Mouse (Mus musculus) right cerebral cortex, postnatal 4 days (tissue): ENCODE data around the gene Itga3.
A peak's percentile ranks its signal among the peaks of the same experiment; 100 is the strongest.
"Not testable (repeated sequence)": the region's sequence is repeated elsewhere in the genome, so short reads cannot be mapped to it uniquely, and the experiment has no call there.

Experiments
- DNase-seq: peaks from one replicate; pipeline ENCODE4 v3.0.0-alpha.2; 2022

Itga3 gene

GRCm38 (mm10) chr11:95026090-95026542 is 50.5 kb downstream of the Itga3 start:
- no peak for DNase-seq

- no peak for DNase-seq
These were observed 51.2 kb downstream of the Itga3 start for GRCm38 (mm10) chr11:95025227-95026012.

GRCm38 (mm10) chr11:95024439-95025184 is 52.0 kb downstream of the Itga3 start:
- no peak for DNase-seq

- DNase-seq = no peak
These were observed 53.1 kb downstream of the Itga3 start for GRCm38 (mm10) chr11:95023481-95023880.

GRCm38 (mm10) chr11:95022237-95022992 is 54.2 kb downstream of the Itga3 start:
- DNase-seq = no peak

GRCm38 (mm10) chr11:95015484-95015883 is 61.1 kb downstream of the Itga3 start:
- no peak for DNase-seq

- no peak for DNase-seq
These were observed 64.1 kb downstream of the Itga3 start for GRCm38 (mm10) chr11:95012487-95012886.

GRCm38 (mm10) chr11:95012075-95012474 is 64.5 kb downstream of the Itga3 start:
- DNase-seq = no peak

- no peak for DNase-seq
These were observed 65.2 kb downstream of the Itga3 start for GRCm38 (mm10) chr11:95011416-95011815.

- DNase-seq = not testable (repeated sequence)
These were observed 65.7 kb downstream of the Itga3 start for GRCm38 (mm10) chr11:95010841-95011403.

- peak; percentile 73 for DNase-seq
These were observed 66.4 kb downstream of the Itga3 start for GRCm38 (mm10) chr11:95010141-95010739.

- peak; percentile 85 for DNase-seq
These were observed 67.0 kb downstream of the Itga3 start, which contains the start of gene Samd14 for GRCm38 (mm10) chr11:95009629-95010014. Gene Samd14, plus strand, starts transcription at chr11:95009879.

- DNase-seq = no peak
These were observed 67.7 kb downstream of the Itga3 start for GRCm38 (mm10) chr11:95008661-95009628.

GRCm38 (mm10) chr11:95007418-95007817 is 69.2 kb downstream of the Itga3 start:
- DNase-seq = no peak

- DNase-seq = peak; percentile 83
These were observed 69.9 kb downstream of the Itga3 start for GRCm38 (mm10) chr11:95006525-95007219.

- no peak for DNase-seq
These were observed 70.6 kb downstream of the Itga3 start for GRCm38 (mm10) chr11:95006038-95006437.

- no peak for DNase-seq
These were observed 71.7 kb downstream of the Itga3 start for GRCm38 (mm10) chr11:95004937-95005198.

- no peak for DNase-seq
These were observed 72.3 kb downstream of the Itga3 start for GRCm38 (mm10) chr11:95004136-95004936.

- no peak for DNase-seq
These were observed 73.9 kb downstream of the Itga3 start for GRCm38 (mm10) chr11:95002705-95003104.
